Mouse (Mus musculus) brain, embryonic 14.5 days (tissue): ENCODE data around the gene Snapc2.

ENCODE experiments used
- CTCF ChIP-seq: fragments of 200-500 bp; IDR thresholded peaks from 2 replicates; pipeline ENCODE4 v1.5.1; 2012; ENCODE audit warnings: inconsistent platforms, mild to moderate bottlenecking, moderate library complexity, borderline replicate concordance; ENCODE audit not compliant: insufficient read depth, insufficient read length; ENCODE audit errors: extremely low read depth
- POLR2A ChIP-seq: fragments of 200-500 bp; IDR thresholded peaks from 2 replicates; pipeline ENCODE4 v1.6.1; 2012; ENCODE audit warnings: mild to moderate bottlenecking, inconsistent platforms, borderline replicate concordance; ENCODE audit not compliant: poor library complexity, insufficient read depth, insufficient read length, severe bottlenecking; ENCODE audit errors: extremely low read depth

DNA sequence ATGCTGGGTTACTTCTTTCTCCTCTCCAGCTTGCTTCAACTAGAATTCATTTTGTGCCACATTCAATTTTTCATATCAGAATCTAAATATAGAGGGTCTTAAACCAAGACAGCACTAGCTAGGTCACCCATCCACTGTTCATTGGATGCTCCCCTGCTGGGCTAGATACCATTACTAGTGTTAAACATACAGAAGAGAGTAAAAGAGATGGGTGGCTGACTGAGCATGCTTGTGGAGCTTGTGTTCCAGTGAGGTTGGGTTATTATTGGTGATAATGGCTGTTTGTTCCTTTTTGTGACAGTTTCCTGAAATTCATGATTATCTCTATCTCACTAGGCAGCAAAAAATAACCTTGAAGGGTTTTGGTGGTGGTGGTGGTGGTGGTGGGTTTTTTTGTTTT, 30.8 kb upstream of the Snapc2 start:
- no peak for TF ChIP-seq CTCF
- TF ChIP-seq POLR2A: no peak
